Mouse (Mus musculus) stomach, embryonic 14.5 days (tissue): Measurements from ENCODE around the gene Csn1s2a. TPM values are rescaled to one million over a fixed set of nuclear protein-coding genes. Genes with fewer than 3 reads are reported as not detected.
"Not testable (repeated sequence)": the region's sequence is repeated elsewhere in the genome, so short reads cannot be mapped to it uniquely, and the experiment has no call there.

ENCODE experiments used
- ATAC-seq: fragments of 200-750 bp; cut with Nextera tagmentation; 2 replicates; pipeline ENCODE4 v1.8.0; 2017; ENCODE audit warnings: low read depth, moderate TSS enrichment; ENCODE audit not compliant: insufficient number of reproducible peaks, insufficient read depth, low FRiP score
- H3K27ac ChIP-seq: fragments of 300-500 bp; sonication (generic); 2 replicates; pipeline ENCODE4 v1.5.1; 2014; ENCODE audit warnings: mild to moderate bottlenecking, low read length, moderate library complexity, mixed read lengths
- H3K27me3 ChIP-seq: fragments of 300-500 bp; sonication (generic); 2 replicates; pipeline ENCODE4 v1.6.1; 2014; ENCODE audit warnings: low read length, control low read depth, mixed read lengths; ENCODE audit not compliant: control insufficient read depth, insufficient read depth
- H3K36me3 ChIP-seq: fragments of 300-500 bp; sonication (generic); 2 replicates; pipeline ENCODE4 v1.6.1; 2014; ENCODE audit warnings: mild to moderate bottlenecking, control low read depth, low read length, moderate library complexity, mixed read lengths; ENCODE audit not compliant: control insufficient read depth, insufficient read depth
- H3K4me1 ChIP-seq: fragments of 300-500 bp; sonication (generic); 2 replicates; pipeline ENCODE4 v1.6.1; 2014; ENCODE audit warnings: low read length, control low read depth, mixed read lengths; ENCODE audit not compliant: control insufficient read depth, insufficient read depth
- H3K4me2 ChIP-seq: fragments of 300-500 bp; sonication (generic); replicated peaks from 2 replicates; pipeline ENCODE4 v1.6.1; 2014; ENCODE audit warnings: low read depth, low read length, control low read depth
- H3K4me3 ChIP-seq: fragments of 300-500 bp; sonication (generic); 2 replicates; pipeline ENCODE4 v1.5.1; 2014; ENCODE audit warnings: low read depth, low read length, control low read depth
- H3K9ac ChIP-seq: fragments of 300-500 bp; sonication (generic); replicated peaks from 2 replicates; pipeline ENCODE4 v1.6.1; 2014; ENCODE audit warnings: low read depth, mild to moderate bottlenecking, control low read depth, low read length, moderate library complexity, mixed read lengths
- H3K9me3 ChIP-seq: fragments of 300-500 bp; sonication (generic); 2 replicates; pipeline ENCODE4 v1.6.1; 2016; ENCODE audit warnings: low read depth, low read length, control low read depth; ENCODE audit not compliant: control insufficient read depth
- WGBS: fragments of 180-500 bp; shearing (Covaris S2); extraction: QIAGEN DNeasy Blood & Tissue Kit; methylation state at CpG from one replicate; pipeline ENCODE4 v1.1.7; 2014; 5-methylcytosine and 5-hydroxymethylcytosine counted together
- polyA plus RNA-seq: library from polyadenylated mRNA; unstranded; fragments of >200 nt; fragmentation: Nextera tagmentation; extraction: Ambion mirVana; gene quantifications from 2 replicates; pipeline ENCODE4 v1.2.1, GENCODE M21; 2014

Csn1s2a gene
- polyA plus RNA-seq: not detected in 2 replicates

GRCm38 (mm10) chr5:87774267-87774666 lies at the start of gene Csn1s2a:
Csn1s2a (plus strand) TSS chr5:87774567.
- H3K27ac ChIP-seq: no peak within 1 kb of the TSS
- WGBS: 87% methylated on average over 1 of the region's 1 CpGs
- ATAC-seq: no peak

GRCm38 (mm10) chr5:87734821-87735220 lies 39.5 kb upstream of the Csn1s2a start:
- H3K9ac ChIP-seq: no peak overlapping the region
- H3K27ac ChIP-seq: no peak overlapping the region
- H3K9me3 ChIP-seq: no peaks in the 10 kb centered on the region
- H3K36me3 ChIP-seq: no peaks in the 10 kb centered on the region
- no peaks in the 10 kb centered on the region for H3K27me3 ChIP-seq
- no peaks in the 10 kb centered on the region for H3K4me1 ChIP-seq
- no peak for ATAC-seq
- no peak overlapping the region for H3K4me3 ChIP-seq
- H3K4me2 ChIP-seq: no peak overlapping the region

More at GRCm38 (mm10) chr5:87774267-87774666, at the start of gene Csn1s2a:
- no peaks in the 10 kb centered on the region for H3K9me3 ChIP-seq
- no peaks in the 10 kb centered on the region for H3K4me1 ChIP-seq
- H3K9ac ChIP-seq: no peak within 1 kb of the TSS
- H3K27me3 ChIP-seq: no peaks in the 10 kb centered on the region
- H3K4me3 ChIP-seq: no peak within 1 kb of the TSS
- no peak within 1 kb of the TSS for H3K4me2 ChIP-seq
- no peaks in the 10 kb centered on the region for H3K36me3 ChIP-seq

DNA sequence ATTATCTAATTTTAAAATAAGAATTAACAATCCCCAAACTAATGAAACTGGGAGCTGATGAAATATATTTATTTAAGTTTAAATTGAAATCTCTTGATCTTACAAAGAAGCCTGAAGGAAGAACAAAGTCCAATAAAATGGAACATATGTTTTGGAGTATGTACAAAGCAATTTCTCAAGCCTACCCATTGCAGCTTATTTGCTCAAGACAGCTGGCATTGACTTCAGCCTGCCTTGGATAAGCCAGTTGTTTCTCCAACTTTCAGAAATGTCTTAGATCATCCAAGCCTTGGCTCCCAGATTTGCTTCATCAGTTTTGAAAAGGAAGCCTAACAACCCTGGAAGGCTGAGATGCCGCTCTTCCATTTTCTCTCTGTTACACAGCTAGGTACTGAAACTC lies 20.9 kb upstream of the Csn1s2a start:
- H3K9ac ChIP-seq: no peak overlapping the region
- no peaks in the 10 kb centered on the region for H3K9me3 ChIP-seq
- 90% methylated on average over 1 of the region's 1 CpGs for WGBS
- no peak overlapping the region for H3K4me2 ChIP-seq
- ATAC-seq: no peak
- H3K4me3 ChIP-seq: no peak overlapping the region
- H3K36me3 ChIP-seq: no peaks in the 10 kb centered on the region
- H3K27ac ChIP-seq: no peak overlapping the region
- no peaks in the 10 kb centered on the region for H3K4me1 ChIP-seq
- no peaks in the 10 kb centered on the region for H3K27me3 ChIP-seq

- Histone ChIP-seq H3K4me1 (no peaks in the 10 kb centered on the region), H3K36me3 (no peaks in the 10 kb centered on the region), H3K4me3 (no peak overlapping the region), H3K27ac (no peak overlapping the region), H3K9me3 (no peaks in the 10 kb centered on the region), H3K9ac (no peak overlapping the region), H3K4me2 (no peak overlapping the region), H3K27me3 (no peaks in the 10 kb centered on the region)
- 78% methylated on average over 3 of the region's 3 CpGs for WGBS
- ATAC-seq: no peak
Observed at GRCm38 (mm10) chr5:87764546-87764945, 9.8 kb upstream of the Csn1s2a start.

GRCm38 (mm10) chr5:87772151-87772550 lies 2.2 kb upstream of the Csn1s2a start:
- not testable (repeated sequence) for H3K4me2 ChIP-seq, H3K4me1 ChIP-seq, H3K9ac ChIP-seq, ATAC-seq, H3K4me3 ChIP-seq, H3K27ac ChIP-seq, H3K9me3 ChIP-seq, H3K27me3 ChIP-seq, H3K36me3 ChIP-seq
- 40% methylated on average over 2 of the region's 2 CpGs for WGBS

- Histone ChIP-seq H3K4me1 (no peaks in the 10 kb centered on the region), H3K9ac (no peak overlapping the region), H3K27ac (no peak overlapping the region), H3K4me3 (no peak overlapping the region), H3K27me3 (no peaks in the 10 kb centered on the region), H3K4me2 (no peak overlapping the region), H3K9me3 (no peaks in the 10 kb centered on the region), H3K36me3 (no peaks in the 10 kb centered on the region)
- WGBS: 61% methylated on average over 4 of the region's 4 CpGs
- no peak for ATAC-seq
Observed at GRCm38 (mm10) chr5:87782731-87783130, 8.4 kb downstream of the Csn1s2a start.

GRCm38 (mm10) chr5:87807782-87808181 lies 33.4 kb downstream of the Csn1s2a start, which contains the start of gene Csn1s2b:
Csn1s2b (plus strand) TSS chr5:87808082.
- WGBS: 61% methylated on average over 2 of the region's 2 CpGs
- Histone ChIP-seq H3K36me3 (no peaks in the 10 kb centered on the region), H3K27me3 (no peaks in the 10 kb centered on the region), H3K4me1 (no peaks in the 10 kb centered on the region), H3K9me3 (no peaks in the 10 kb centered on the region), H3K9ac (no peak within 1 kb of the TSS), H3K4me3 (no peak within 1 kb of the TSS), H3K4me2 (no peak within 1 kb of the TSS), H3K27ac (no peak within 1 kb of the TSS)
- no peak for ATAC-seq

GRCm38 (mm10) chr5:87809253-87809652 lies 34.9 kb downstream of the Csn1s2a start:
- Histone ChIP-seq H3K4me3 (no peak overlapping the region), H3K4me1 (no peaks in the 10 kb centered on the region), H3K27ac (no peak overlapping the region), H3K9me3 (no peaks in the 10 kb centered on the region), H3K27me3 (no peaks in the 10 kb centered on the region), H3K9ac (no peak overlapping the region), H3K36me3 (no peaks in the 10 kb centered on the region), H3K4me2 (no peak overlapping the region)
- WGBS: 63% methylated on average over 2 of the region's 2 CpGs
- ATAC-seq: no peak

- no peaks in the 10 kb centered on the region for H3K36me3 ChIP-seq
- no peak within 1 kb of the TSS for H3K9ac ChIP-seq
- no peaks in the 10 kb centered on the region for H3K9me3 ChIP-seq
- H3K4me3 ChIP-seq: no peak within 1 kb of the TSS
- H3K4me1 ChIP-seq: no peaks in the 10 kb centered on the region
- H3K27ac ChIP-seq: no peak within 1 kb of the TSS
- H3K27me3 ChIP-seq: no peaks in the 10 kb centered on the region
- no peak for ATAC-seq
- H3K4me2 ChIP-seq: no peak within 1 kb of the TSS
- WGBS: 64% methylated on average over 1 of the region's 1 CpGs
Observed at GRCm38 (mm10) chr5:87825386-87825785, 51.0 kb downstream of the Csn1s2a start, which contains the start of gene Prr27. Prr27 (plus strand) TSS chr5:87825686.
